Mouse (Mus musculus): ENCODE results near the gene Spem1.

Gene Spem1

DNA sequence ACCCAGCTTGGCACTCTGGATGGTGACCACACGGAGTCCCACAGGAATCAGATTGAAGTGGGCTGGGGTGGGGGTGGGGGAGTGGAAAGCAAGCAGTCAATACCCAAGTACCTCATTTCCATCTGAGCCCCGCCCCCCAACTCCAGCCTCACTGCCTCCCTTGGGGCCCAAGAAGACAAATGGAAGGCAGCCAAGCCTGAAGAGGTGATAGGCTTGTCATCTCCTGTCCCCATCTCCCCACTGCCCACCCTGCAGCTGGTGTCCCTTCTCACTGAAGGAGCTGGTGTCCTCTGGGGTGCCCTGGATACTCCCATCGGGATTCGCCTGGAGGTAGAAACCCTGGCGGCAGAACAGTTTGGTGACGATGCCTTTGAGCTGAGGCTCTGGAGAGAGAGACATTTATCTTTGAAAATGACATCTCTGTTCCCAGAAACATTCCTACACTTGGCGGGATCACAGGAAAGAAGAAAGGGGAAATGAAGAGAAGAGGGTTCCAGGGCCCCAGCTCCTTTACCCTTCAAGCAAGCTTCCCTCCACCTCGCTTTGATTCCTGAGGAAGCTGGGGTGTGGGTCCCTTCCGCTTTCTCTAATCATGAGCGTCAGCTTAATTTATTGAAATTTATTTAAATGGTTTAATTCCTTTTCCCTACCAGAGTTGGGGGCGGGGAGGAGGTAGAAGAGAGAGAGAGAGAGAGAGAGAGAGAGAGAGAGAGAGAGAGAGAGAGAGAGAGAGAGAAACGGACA, 22.4 kb downstream of the Spem1 start:
- no peak for DNase-seq

- DNase-seq, result no peak
Observed at GRCm38 (mm10) chr11:69797924-69798323, 24.1 kb downstream of the Spem1 start.

GRCm38 (mm10) chr11:69795983-69796435, 26.0 kb downstream of the Spem1 start:
- DNase-seq, result no peak

GRCm38 (mm10) chr11:69795168-69795982, 26.6 kb downstream of the Spem1 start, which contains the start of gene Chrnb1:
Gene Chrnb1 (minus strand): TSS chr11:69795943.
- peak; percentile 91 for DNase-seq

- DNase-seq, result no peak
Observed at GRCm38 (mm10) chr11:69793429-69793828, 28.6 kb downstream of the Spem1 start.

DNA sequence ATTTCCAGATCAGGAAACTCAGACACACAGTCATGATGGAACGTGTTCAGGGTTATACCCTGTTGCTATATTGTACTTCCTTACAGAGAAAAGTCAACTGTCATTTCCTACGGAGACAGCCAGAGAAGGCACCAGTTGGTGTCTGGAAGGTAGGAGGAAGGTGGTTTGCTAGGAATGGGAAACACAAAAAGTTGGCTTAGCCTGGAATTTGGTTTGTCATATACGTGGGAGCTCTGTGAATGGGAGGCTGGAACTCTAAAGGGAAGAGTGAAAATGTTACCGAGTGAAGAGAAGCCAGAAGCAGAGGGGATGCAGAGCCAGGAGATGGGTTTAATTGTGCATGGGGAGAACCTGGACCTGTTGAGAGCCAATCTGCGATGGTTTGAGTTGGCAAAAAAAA, 30.6 kb downstream of the Spem1 start:
- DNase-seq, result no peak

DNA sequence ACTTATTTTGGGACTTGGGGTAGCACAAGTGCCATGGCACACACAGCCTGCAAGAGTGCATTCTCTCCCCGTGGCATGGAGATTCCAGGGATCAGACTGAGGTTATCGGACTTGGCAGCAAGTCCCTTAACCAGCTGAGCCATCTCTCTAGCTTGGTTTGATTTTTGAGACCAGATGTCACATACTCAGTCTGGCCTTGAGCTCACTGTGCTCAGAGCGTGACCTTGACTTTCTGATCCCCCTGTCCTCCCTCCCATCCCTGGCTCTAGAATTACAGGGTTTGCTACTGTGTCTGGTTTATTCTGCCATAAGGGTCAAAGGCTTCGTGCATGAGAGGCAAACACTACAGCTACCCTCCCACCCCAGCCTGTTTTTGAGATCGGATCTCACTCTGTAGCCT, 32.5 kb downstream of the Spem1 start:
- no peak for DNase-seq

- no peak for DNase-seq
Observed at GRCm38 (mm10) chr11:69787306-69787705, 34.7 kb downstream of the Spem1 start.

- DNase-seq, result no peak
Observed at GRCm38 (mm10) chr11:69784793-69785272, 37.1 kb downstream of the Spem1 start.

GRCm38 (mm10) chr11:69781828-69782227, 40.2 kb downstream of the Spem1 start:
- DNase-seq, result no peak

GRCm38 (mm10) chr11:69778985-69779384, 43.0 kb downstream of the Spem1 start:
- no peak for DNase-seq

GRCm38 (mm10) chr11:69778258-69778982, 43.6 kb downstream of the Spem1 start:
- DNase-seq, result no peak

DNA sequence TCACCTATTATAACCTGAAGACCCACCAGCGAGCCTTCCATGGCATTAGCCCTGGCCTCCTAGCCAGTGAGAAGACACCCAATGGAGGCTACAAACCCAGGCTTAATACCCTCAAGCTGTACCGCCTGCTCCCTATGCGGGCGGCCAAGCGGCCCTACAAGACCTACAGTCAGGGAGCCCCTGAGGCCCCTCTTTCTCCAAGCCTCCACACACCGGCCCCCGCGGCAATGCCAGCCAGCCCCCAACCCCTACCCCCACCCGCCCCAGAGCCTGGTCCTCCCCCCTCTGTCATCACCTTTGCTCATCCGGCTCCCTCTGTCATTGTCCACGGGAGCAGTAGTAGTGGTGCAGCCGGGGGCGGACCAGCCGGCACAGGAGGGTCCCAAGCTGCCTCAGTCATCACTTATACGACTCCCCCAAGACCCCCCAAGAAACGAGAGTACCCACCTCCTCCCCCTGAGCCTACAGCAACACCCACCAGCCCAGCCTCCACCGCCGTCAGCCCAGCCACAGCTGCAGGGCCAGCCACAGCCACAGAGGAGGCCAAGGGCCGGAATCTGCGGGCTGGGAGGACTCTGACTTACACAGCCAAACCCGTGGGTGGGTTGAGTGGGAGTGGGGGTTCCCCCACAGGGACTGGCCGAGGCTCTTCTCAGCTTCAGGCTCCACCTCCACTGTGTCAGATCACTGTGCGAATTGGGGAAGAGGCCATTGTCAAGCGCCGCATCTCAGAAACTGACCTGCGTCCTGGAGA, 44.3 kb downstream of the Spem1 start:
- no peak for DNase-seq

DNA sequence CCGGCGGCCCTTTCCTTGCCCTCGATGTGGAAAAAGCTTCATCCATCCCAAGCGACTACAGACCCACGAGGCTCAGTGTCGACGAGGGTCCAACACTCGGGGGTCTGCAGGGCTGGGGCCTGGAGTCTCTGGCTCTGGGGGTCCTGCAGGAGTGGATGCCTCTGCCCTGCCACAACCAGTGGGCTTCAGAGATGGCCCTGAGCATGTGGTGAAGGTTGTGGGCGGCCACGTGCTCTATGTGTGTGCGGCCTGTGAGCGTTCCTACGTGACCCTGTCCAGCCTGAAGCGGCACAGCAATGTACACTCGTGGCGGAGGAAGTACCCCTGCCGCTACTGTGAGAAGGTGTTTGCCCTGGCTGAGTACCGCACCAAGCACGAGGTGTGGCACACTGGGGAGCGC, 45.5 kb downstream of the Spem1 start:
- no peak for DNase-seq

DNA sequence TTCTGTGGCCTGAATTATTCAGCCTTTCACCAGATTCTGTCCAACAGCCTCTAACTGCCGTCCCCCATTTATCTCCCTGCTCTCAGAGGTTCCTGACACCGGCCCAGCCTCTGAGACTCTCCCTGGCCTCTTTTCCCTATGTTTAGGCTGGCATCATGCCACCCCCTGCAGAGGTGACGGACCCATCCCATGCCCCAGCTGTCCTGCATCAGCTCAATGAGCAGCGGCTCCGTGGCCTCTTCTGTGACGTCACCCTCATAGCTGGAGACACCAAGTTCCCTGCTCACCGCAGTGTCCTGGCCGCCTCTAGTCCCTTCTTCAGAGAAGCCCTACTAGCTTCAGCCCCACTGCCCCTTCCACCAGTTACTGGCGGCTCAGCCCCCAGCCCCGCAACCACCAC, 46.3 kb downstream of the Spem1 start:
- DNase-seq, result no peak

DNA sequence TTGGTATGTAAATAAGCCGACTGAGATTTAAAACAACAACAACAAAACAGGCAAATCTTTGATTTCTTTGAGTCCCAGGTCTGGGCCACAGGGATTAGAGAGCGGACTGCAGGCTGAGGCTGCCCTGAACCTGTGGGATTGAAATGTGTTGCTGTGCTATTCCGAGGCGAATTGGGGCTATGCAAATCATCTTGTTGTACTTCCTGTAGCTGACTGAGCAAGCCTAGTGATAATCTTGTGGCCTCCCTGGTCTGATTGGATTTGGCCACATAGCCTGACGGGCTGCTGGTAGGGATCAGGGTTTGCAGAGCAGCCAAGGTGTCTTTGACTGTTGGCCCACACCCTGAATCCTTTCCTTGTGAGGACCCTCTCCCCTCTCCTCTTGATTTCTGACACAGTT, 47.0 kb downstream of the Spem1 start:
- no peak for DNase-seq

Data from thymus, postnatal 25 days (tissue).